Comparison of ENCODE assay signal across 11 mouse cellular contexts in genomic region chr16:10347551-10347950, GRCm38 (mm10). TPM values are rescaled to one million over a fixed set of nuclear protein-coding genes. Genes with fewer than 3 reads are reported as not detected.
A peak's percentile ranks its signal among the peaks of the same experiment; 100 is the strongest.
DNase-seq lines count a peak whose midpoint lies in the region; ATAC-seq and TF ChIP-seq lines count a peak whose summit lies in the region.
"Had no signal": no experiment of that assay in that cellular context is flagged by ENCODE, and none has a peak within 500 bp of the region (broad histone marks: within the 10 kb centered on the region; RNA-seq: fewer than 3 reads in every experiment).

No protein-coding gene starts in this region.

- H3K4me2 ChIP-seq in lung, embryonic 16.5 days (ENCODE audit: low read depth, low read length): no peak overlapping the region
- H3K4me2 ChIP-seq in forebrain, embryonic 13.5 days: no peak overlapping the region
- H3K4me2 ChIP-seq: embryonic facial prominence, embryonic 13.5 days had no signal

- H3K4me1 ChIP-seq in heart, adult 2 months (ENCODE audit: control insufficient read depth, insufficient read depth, low read length): peaks cover 3% of the 10 kb centered on the region; the same call in 1 of the 2 replicates
- peaks cover 25% of the 10 kb centered on the region for H3K4me1 ChIP-seq in heart, embryonic 10.5 days
- peaks cover 34% of the 10 kb centered on the region for H3K4me1 ChIP-seq in lung, embryonic 16.5 days (replicated peaks; ENCODE audit: control insufficient read depth, insufficient read depth, low read length)
- H3K4me1 ChIP-seq in forebrain, embryonic 13.5 days: 0 out of 2 replicates have a peak, but pooled peaks cover 3% of the 10 kb centered on the region

- DNase-seq in heart, adult 2 months: peak; percentile 67 to 82
- no peak for DNase-seq in heart, embryonic 10.5 days (ENCODE audit: low spot score)
- DNase-seq in urinary bladder, adult 2 months (ENCODE audit: low spot score): peak; percentile 64
- no peak for DNase-seq in urinary bladder, postnatal 10 days (ENCODE audit: low spot score)
- DNase-seq in right cerebral cortex, postnatal 25 days: no peak
- DNase-seq: gastrocnemius, postnatal 14 days had no signal

- H3K9me3 ChIP-seq in heart, embryonic 10.5 days: no peaks in the 10 kb centered on the region
- no peaks in the 10 kb centered on the region for H3K9me3 ChIP-seq in lung, embryonic 16.5 days (ENCODE audit: control insufficient read depth, low read length)
- no peaks in the 10 kb centered on the region for H3K9me3 ChIP-seq in forebrain, embryonic 13.5 days (replicated peaks)
- H3K9me3 ChIP-seq: embryonic facial prominence, embryonic 13.5 days had no signal

- peak; percentile 16 for ATAC-seq in lung, embryonic 16.5 days (ENCODE audit: low read depth)
- no peak for ATAC-seq in forebrain, embryonic 13.5 days
- ATAC-seq: inflammation-experienced regulatory T-cells, adult 6 months; midbrain, embryonic 16.5 days had no signal

- no peaks in the 10 kb centered on the region for H3K79me2 ChIP-seq in heart, adult 2 months (replicated peaks; ENCODE audit: control insufficient read depth, insufficient read depth, low read length)

- TF ChIP-seq CTCF in heart, adult 2 months (IDR thresholded peaks at IDR 0.05): no peak

- H3K9ac ChIP-seq in heart, adult 2 months (ENCODE audit: low read depth, low read length): no peak overlapping the region
- H3K9ac ChIP-seq in lung, embryonic 16.5 days (ENCODE audit: low read length): no peak overlapping the region; the same call in 1 of the 2 replicates
- no peak overlapping the region for H3K9ac ChIP-seq in forebrain, embryonic 13.5 days
- H3K9ac ChIP-seq: embryonic facial prominence, embryonic 13.5 days had no signal

- TF ChIP-seq POLR2A in heart, adult 2 months (IDR thresholded peaks at IDR 0.05; ENCODE audit: insufficient read depth, low read depth, low read length): no peak

- 0 out of 2 replicates have a peak, but pooled peaks have one; percentile 32 for TF ChIP-seq EP300 in heart, adult 2 months (IDR thresholded peaks at IDR 0.05; ENCODE audit: insufficient read depth, low read depth, low read length)

- intact Hi-C loops in heart, adult 2 months (cut with DNase I): no loop called here

- peak overlapping the region; percentile 64 for H3K27ac ChIP-seq in heart, adult 2 months
- H3K27ac ChIP-seq in heart, embryonic 10.5 days: no peak overlapping the region
- peak overlapping the region; percentile 98 for H3K27ac ChIP-seq in lung, embryonic 16.5 days (ENCODE audit: low read length)
- no peak overlapping the region for H3K27ac ChIP-seq in forebrain, embryonic 13.5 days
- H3K27ac ChIP-seq: embryonic facial prominence, embryonic 13.5 days had no signal

- no peaks in the 10 kb centered on the region for H3K27me3 ChIP-seq in heart, adult 2 months (ENCODE audit: control insufficient read depth, insufficient read depth, low read length)
- H3K27me3 ChIP-seq in heart, embryonic 10.5 days (ENCODE audit: insufficient read depth, poor library complexity, severe bottlenecking): no peaks in the 10 kb centered on the region
- no peaks in the 10 kb centered on the region for H3K27me3 ChIP-seq in lung, embryonic 16.5 days (ENCODE audit: control insufficient read depth, insufficient read depth, low read depth, low read length)
- H3K27me3 ChIP-seq in forebrain, embryonic 13.5 days: no peaks in the 10 kb centered on the region
- H3K27me3 ChIP-seq: embryonic facial prominence, embryonic 13.5 days had no signal

- H3K4me3 ChIP-seq in heart, adult 2 months: no peak overlapping the region
- no peak overlapping the region for H3K4me3 ChIP-seq in heart, embryonic 10.5 days
- no peak overlapping the region for H3K4me3 ChIP-seq in lung, embryonic 16.5 days (ENCODE audit: low read length)
- no peak overlapping the region for H3K4me3 ChIP-seq in forebrain, embryonic 13.5 days
- H3K4me3 ChIP-seq: embryonic facial prominence, embryonic 13.5 days had no signal

- WGBS in heart, adult 2 months: 58% methylated on average over 7 of the region's 7 CpGs
- 82% methylated on average over 7 of the region's 7 CpGs for WGBS in heart, embryonic 10.5 days
- WGBS in lung, embryonic 16.5 days: 64% methylated on average over 7 of the region's 7 CpGs
- 92% methylated on average over 7 of the region's 7 CpGs for WGBS in forebrain, embryonic 13.5 days

- no peaks in the 10 kb centered on the region for H3K36me3 ChIP-seq in heart, adult 2 months (ENCODE audit: control insufficient read depth, insufficient read depth, low read length)
- no peaks in the 10 kb centered on the region for H3K36me3 ChIP-seq in heart, embryonic 10.5 days
- no peaks in the 10 kb centered on the region for H3K36me3 ChIP-seq in lung, embryonic 16.5 days (ENCODE audit: control insufficient read depth, insufficient read depth, low read length)
- no peaks in the 10 kb centered on the region for H3K36me3 ChIP-seq in forebrain, embryonic 13.5 days (ENCODE audit: poor library complexity, severe bottlenecking)
- H3K36me3 ChIP-seq: embryonic facial prominence, embryonic 13.5 days had no signal

RNA-seq across cellular contexts. Expression of gene Emp2, which starts 33.8 kb away (rescaled TPM):
- total RNA-seq in heart, adult 2 months (2021): 10 to 100 TPM; 33.6 to 34.1 TPM
- polyA plus RNA-seq in heart, adult 2 months (2012; rRNA removed): 49.9 and 75.4 TPM in 2 replicates
- 22.3 and 25.5 TPM in 2 replicates for polyA plus RNA-seq in heart, embryonic 10.5 days (2016; fragmentation: Nextera tagmentation; extraction: Ambion mirVana)
- polyA plus RNA-seq in urinary bladder, adult 2 months (2012; rRNA removed): 87.9 and 90.7 TPM in 2 replicates
- 131 and 151 TPM in 2 replicates for polyA plus RNA-seq in lung, embryonic 16.5 days (2015; fragmentation: Nextera tagmentation; extraction: Ambion mirVana)
- polyA plus RNA-seq in forebrain, embryonic 13.5 days (2015; fragmentation: Nextera tagmentation; extraction: Ambion mirVana): 2.2 and 2.3 TPM in 2 replicates

RNA-seq across cellular contexts. Expression of gene Tekt5, which starts 47.7 kb away (rescaled TPM):
- total RNA-seq in heart, adult 2 months (2021): not detected
- 0.12 and 0.18 TPM in 2 replicates for polyA plus RNA-seq in heart, adult 2 months (2012; rRNA removed)
- polyA plus RNA-seq in heart, embryonic 10.5 days (2016; fragmentation: Nextera tagmentation; extraction: Ambion mirVana): 0.11 and 0.23 TPM in 2 replicates
- polyA plus RNA-seq in urinary bladder, adult 2 months (2012; rRNA removed): 1.3 and 1.4 TPM in 2 replicates
- polyA plus RNA-seq in lung, embryonic 16.5 days (2015; fragmentation: Nextera tagmentation; extraction: Ambion mirVana): 2.9 and 4.2 TPM in 2 replicates
- polyA plus RNA-seq in forebrain, embryonic 13.5 days (2015; fragmentation: Nextera tagmentation; extraction: Ambion mirVana): 0.74 and 1.4 TPM in 2 replicates
- polyA plus RNA-seq: inflammation-experienced regulatory T-cells, adult 6 months had no signal

Comparison
In these comparisons a context has a peak if more than half of its experiments do, and no peak if none do; other contexts are left out.
1. DNase-seq: peak in heart, adult 2 months (2 of 2) and urinary bladder, adult 2 months (single experiment); none in heart, embryonic 10.5 days (single experiment), urinary bladder, postnatal 10 days (single experiment) and right cerebral cortex, postnatal 25 days (single experiment).
2. H3K27ac ChIP-seq: peak in heart, adult 2 months (single experiment) and lung, embryonic 16.5 days (single experiment); none in heart, embryonic 10.5 days (single experiment) and forebrain, embryonic 13.5 days (single experiment).